Mouse (Mus musculus): ENCODE data around the gene Olfr167.
"Not testable (repeated sequence)": the region's sequence is repeated elsewhere in the genome, so short reads cannot be mapped to it uniquely, and the experiment has no call there.

The Olfr167 gene

DNA sequence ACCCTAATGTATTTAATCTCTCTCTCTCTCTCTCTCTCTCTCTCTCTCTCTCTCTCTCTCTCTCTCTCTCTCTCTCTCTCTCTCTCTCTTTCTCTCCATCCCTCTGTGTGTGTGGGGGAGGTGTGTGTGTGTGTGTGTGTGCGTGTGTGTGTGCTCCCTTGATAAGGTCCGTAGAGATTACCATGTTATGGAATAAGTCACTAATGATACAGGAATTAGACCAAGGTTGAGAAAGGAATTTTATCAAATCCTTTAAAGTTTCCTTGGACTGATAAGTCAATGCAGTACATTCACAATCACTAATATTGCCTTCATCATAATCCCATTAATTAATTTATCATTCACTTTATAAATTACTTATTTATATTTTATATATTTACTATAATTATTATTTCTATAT is at the start of gene Olfr167:
Gene Olfr167 (minus strand): TSS at position 101 of the 400 bp plus-strand sequence.
- DNase-seq = no peak

DNA sequence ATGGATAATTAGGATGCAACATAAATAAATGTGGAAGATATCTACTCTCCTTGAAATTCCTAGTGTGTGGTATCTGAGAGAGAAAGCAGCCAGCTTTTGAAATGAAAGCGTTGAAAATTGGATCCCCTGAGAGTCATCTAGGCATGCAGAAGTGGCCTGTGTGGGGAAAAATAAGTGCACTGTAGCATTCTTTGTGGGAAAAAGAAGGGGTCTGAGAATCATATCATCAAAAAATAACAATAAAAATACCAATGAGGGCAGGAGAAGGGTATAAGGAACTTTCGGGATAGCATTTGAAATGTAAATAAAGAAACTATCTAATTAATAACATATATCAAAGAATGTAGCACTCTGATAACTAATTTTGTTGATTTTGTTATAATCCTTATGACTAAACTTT is 49.6 kb upstream of the Olfr167 start, which contains the start of gene Olfr169:
Gene Olfr169 (minus strand): TSS at position 101 of the 400 bp plus-strand sequence.
- DNase-seq = not testable (repeated sequence)

DNA sequence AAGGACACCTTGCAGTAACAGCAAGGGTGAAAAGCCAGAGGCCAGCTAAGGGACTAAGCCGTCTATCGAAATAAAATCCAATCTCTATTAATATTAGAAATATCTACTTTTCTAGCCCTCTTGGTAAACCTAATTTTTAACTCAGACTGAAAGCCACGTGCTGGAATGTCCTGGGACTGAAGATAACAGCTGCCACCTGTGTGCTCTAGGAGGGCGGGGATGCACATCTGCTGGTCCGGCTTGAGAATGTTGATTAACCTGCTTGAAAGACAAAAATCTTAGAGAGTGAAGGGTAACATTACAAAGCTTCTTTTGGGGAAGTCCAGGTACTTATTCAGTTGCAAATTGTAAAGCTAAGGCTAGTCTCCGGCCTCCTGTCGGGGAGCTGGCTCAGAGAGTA is 31.4 kb upstream of the Olfr167 start:
- DNase-seq = not testable (repeated sequence)

DNA sequence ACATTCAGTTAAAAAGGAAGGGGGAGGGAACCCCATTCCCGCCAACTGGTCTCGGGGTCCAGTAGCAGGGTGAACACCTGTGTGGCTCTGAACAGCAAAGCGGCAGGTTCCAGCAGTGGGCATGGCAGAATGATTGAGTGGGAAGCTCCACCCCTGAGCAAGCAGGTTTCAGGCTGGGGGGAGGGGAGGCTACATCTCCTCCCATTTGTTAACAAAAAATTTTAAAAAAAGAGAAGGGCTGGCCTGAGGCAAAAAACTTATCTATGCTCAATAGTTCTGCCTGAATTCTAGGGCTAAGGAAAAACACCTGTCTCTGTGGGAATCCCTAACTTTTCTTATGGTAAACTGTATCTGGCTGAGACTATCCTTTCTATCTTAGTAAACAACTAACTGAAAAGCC is 30.2 kb upstream of the Olfr167 start:
- DNase-seq = peak in 1 of 2 experiments; percentile 11

DNA sequence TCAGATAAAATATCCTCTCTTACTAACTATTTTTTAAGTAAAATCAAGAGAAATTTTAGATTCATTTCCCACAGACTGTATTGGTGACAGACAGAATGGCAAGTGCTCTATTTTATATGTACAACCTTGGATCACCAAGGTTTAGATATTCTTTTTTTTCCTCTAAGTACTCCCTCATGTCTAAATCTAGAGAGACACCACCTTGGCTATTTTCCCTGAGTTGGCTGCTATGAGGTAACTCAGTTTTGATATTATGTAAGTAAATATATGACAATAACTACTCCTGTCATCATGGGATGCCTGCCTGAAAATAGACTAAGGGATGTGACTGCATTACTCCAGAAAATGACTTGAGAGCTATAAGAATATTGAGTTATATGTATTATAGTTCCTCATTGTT is 13.4 kb upstream of the Olfr167 start, which contains the start of gene Olfr168:
Gene Olfr168 (minus strand): TSS at position 101 of the 400 bp plus-strand sequence.
- no peak for DNase-seq

DNA sequence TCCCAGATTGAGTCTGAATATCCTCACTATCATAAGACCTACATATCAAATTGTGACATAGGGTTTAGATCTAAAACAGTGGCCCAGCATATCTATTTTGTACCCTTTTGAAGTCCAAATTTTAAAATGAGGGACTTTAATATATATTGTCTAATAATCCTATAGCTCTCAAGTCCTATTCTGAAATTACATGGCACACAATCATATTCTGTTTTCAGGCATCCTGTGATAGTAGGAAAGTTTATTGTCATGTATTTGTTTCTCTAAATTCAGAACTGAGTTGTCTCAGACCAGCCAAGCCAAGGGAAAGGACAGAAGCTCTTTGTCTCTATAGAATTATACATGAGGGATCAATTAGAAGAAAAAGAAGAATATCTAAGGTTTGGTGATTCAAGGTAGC is 38.7 kb downstream of the Olfr167 start, which contains the start of gene Olfr166:
Gene Olfr166 (plus strand): TSS at position 301 of the 400 bp plus-strand sequence.
- DNase-seq = no peak

DNA sequence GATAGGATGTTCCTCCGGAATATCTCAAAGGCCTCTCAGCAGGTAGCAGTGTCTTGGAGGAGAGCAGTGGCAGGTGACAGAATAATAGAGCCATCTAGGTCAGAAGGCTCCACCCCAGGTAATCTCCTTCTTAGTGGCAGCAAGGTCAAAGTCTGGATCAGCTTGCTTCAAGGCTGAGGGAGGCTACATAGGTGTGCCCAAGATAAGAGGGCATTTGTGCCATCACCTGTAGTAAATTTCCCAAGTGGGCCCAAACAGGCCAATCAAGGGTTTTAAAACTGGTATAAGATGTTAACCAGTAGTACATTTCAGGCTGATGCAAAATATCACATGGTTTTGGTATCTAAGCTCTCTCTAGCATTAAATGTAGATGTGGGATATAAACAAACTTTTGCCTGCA is 57.7 kb downstream of the Olfr167 start:
- DNase-seq = no peak
